Mouse (Mus musculus) heart, embryonic 10.5 days (tissue): ENCODE data around the gene Nkx2-2. TPM values are rescaled to one million over a fixed set of nuclear protein-coding genes. Genes with fewer than 3 reads are reported as not detected.

ENCODE experiments used
- DNase-seq: peaks from one replicate; pipeline ENCODE4 v3.0.0-alpha.2; 2017; ENCODE audit warnings: low spot score
- H3K27ac ChIP-seq: fragments of 300-500 bp; sonication (generic); 2 replicates; pipeline ENCODE4 v1.5.1; 2016; ENCODE audit warnings: mild to moderate bottlenecking
- H3K27me3 ChIP-seq: fragments of 300-500 bp; sonication (generic); 2 replicates; pipeline ENCODE4 v1.6.1; 2016; ENCODE audit warnings: mild to moderate bottlenecking; ENCODE audit not compliant: poor library complexity, insufficient read depth, severe bottlenecking
- H3K36me3 ChIP-seq: fragments of 300-500 bp; sonication (generic); 2 replicates; pipeline ENCODE4 v1.6.1; 2016; ENCODE audit warnings: mild to moderate bottlenecking, moderate library complexity
- H3K4me1 ChIP-seq: fragments of 300-500 bp; sonication (generic); 2 replicates; pipeline ENCODE4 v1.6.1; 2016; ENCODE audit warnings: mild to moderate bottlenecking
- H3K4me3 ChIP-seq: fragments of 300-500 bp; sonication (generic); 2 replicates; pipeline ENCODE4 v1.5.1; 2016; ENCODE audit warnings: mild to moderate bottlenecking, moderate library complexity
- H3K9me3 ChIP-seq: fragments of 300-500 bp; sonication (generic); 2 replicates; pipeline ENCODE4 v1.6.1; 2016; ENCODE audit warnings: mild to moderate bottlenecking, moderate library complexity
- WGBS: fragments of 180-500 bp; shearing (Covaris S2); methylation state at CpG from one replicate; pipeline ENCODE4 v1.1.7; 2016; 5-methylcytosine and 5-hydroxymethylcytosine counted together
- polyA plus RNA-seq: library from polyadenylated mRNA; unstranded; fragments of >200 nt; fragmentation: Nextera tagmentation; extraction: Ambion mirVana; gene quantifications from 2 replicates; pipeline ENCODE4 v1.2.1, GENCODE M21; 2016

Nkx2-2 gene
- polyA plus RNA-seq, 1 experiment from 2014 or later = 0.08 TPM

DNA sequence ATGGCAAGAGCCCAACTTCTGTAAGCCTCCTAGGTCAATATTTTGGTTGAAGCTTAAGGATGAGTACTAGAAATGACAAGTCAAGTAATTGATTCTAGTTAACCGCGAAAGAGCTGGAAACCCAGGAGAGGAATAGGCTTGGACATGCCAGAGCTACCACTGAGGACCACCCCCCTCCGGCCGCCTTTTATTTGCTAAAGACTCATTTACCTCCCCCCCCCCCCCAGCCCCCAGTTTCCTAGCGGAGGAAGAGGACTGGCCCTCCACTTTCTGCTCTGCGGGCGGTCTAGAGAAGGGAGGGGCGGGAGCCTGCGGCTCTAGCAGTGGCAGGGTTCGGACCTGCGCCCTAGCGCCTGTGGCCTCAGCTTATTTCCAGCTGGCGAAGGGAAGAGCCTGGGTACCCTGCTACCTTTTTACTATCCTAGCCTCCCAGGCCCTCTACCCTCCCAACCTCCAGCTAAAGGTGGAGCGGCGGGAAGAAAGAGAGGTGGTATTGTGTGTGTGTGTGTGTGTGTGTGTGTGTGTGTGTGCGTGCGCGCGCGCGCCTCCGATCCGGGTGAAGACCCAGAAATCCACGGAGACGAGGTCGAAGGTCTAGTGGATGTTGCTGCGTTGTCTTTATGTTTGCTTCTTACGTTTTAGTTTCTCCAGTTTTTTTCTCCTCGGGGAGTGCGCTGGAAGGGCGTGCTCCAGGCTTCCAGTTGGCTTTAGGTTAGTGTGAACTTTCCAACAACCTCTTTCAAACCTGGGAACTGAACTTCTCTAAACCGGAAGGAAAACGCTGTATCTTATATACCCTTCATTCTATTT, 6.8 kb downstream of the Nkx2-2 start:
- Histone ChIP-seq H3K27ac (no peak overlapping the region), H3K4me1 (peaks cover 29% of the 10 kb centered on the region), H3K36me3 (no peaks in the 10 kb centered on the region), H3K27me3 (peaks cover 98% of the 10 kb centered on the region), H3K9me3 (no peaks in the 10 kb centered on the region), H3K4me3 (peak overlapping the region; percentile 22)
- no peak for DNase-seq
- WGBS = under 1% methylated on average over 33 of the region's 33 CpGs

DNA sequence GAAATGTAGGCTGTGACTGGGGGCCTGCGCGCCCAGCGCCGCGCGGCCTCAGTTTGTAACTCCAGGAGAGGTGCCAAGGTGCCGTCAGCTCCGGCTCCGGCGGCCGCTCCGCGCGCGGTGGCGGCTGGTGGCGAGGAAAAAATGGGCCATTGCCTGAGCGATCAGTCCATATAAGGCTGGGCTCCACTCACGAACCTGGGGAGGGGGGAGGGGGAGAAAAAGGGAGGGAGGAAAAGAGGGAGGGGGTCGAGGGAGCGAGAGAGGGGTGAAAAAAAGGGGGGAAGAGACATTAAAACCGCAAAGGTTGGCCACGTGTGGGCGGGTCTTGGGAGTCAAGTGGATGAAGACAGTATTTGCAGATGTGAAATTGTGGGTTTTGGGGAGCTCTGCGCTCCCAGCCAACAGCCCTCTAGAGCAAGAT, 7.8 kb downstream of the Nkx2-2 start:
- Histone ChIP-seq H3K9me3 (no peaks in the 10 kb centered on the region), H3K36me3 (no peaks in the 10 kb centered on the region), H3K27ac (no peak overlapping the region), H3K4me1 (peaks cover 29% of the 10 kb centered on the region), H3K27me3 (peaks cover 98% of the 10 kb centered on the region), H3K4me3 (peak overlapping the region; percentile 46; the same call in 1 of the 2 replicates)
- WGBS = under 1% methylated on average over 25 of the region's 25 CpGs
- DNase-seq = no peak

DNA sequence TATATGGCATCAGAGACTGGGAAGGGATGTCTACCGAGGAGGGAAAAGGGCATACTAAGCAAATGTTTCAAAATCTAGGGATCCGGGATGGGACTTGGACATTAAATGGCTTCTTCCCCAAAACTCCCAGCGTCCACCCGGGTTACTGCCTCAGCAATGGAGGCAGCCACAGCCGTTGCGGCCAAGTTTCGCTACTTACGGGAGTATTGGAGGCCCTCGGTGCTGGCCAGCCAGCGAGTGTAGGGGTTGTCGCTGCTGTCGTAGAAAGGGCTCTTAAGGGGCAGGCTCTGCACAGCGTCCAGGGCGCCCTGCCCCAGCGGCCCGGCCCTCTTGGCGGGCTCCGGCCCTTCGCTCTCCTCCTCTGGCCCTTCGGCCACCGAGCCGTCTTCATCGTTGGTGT, 8.5 kb downstream of the Nkx2-2 start:
- no peaks in the 10 kb centered on the region for H3K36me3 ChIP-seq
- no peak for DNase-seq
- peaks cover 98% of the 10 kb centered on the region for H3K27me3 ChIP-seq
- H3K27ac ChIP-seq = no peak overlapping the region
- H3K4me3 ChIP-seq = peak overlapping the region; percentile 46
- H3K9me3 ChIP-seq = no peaks in the 10 kb centered on the region
- WGBS = 0% methylated on average over 23 of the region's 23 CpGs
- peaks cover 33% of the 10 kb centered on the region for H3K4me1 ChIP-seq

DNA sequence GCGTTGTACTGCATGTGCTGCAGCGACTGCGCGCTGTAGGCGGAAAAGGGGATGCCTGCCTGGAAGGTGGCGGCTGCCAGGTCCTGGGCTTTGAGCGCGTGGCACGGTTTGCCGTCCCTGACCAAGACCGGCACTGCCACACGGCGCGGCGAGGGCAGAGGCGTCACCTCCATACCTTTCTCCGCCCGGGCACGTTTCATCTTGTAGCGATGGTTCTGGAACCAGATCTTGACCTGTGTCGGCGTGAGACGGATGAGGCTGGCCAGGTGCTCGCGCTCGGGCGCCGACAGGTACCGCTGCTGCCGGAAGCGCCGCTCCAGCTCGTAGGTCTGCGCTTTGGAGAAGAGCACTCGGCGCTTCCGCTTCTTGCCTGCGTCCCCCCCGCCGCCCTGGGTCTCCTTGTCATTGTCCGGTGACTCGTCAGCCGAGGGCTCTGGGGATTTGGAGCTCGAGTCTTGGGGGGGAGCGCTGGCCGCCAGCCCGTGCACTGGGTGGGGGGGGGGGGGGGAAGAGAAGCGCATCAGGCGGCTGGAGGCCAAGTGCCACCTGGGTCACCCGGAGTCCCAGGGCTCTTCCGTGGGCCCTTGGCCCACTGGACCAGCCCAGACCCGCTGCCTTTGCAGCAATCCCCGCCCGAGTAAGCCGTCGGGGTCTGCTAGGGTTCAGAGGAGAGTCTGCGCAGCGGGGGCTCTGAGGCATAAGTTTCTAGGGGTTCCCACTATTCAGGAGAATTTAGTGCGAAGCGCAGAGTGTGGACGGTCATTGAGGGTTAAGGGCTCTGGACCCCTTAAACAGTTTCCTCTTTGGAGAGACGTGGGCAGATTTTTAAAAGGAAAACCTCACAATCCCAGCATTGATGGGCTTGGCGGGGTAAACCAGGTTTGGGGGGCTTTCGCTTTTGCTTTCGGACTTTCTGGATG, 9.7 kb downstream of the Nkx2-2 start:
- Histone ChIP-seq H3K27ac (no peak overlapping the region), H3K36me3 (no peaks in the 10 kb centered on the region), H3K4me3 (peak overlapping the region; percentile 48), H3K4me1 (peaks cover 30% of the 10 kb centered on the region), H3K27me3 (peaks cover 98% of the 10 kb centered on the region), H3K9me3 (no peaks in the 10 kb centered on the region)
- under 1% methylated on average over 65 of the region's 65 CpGs for WGBS
- DNase-seq = peak; percentile 74

DNA sequence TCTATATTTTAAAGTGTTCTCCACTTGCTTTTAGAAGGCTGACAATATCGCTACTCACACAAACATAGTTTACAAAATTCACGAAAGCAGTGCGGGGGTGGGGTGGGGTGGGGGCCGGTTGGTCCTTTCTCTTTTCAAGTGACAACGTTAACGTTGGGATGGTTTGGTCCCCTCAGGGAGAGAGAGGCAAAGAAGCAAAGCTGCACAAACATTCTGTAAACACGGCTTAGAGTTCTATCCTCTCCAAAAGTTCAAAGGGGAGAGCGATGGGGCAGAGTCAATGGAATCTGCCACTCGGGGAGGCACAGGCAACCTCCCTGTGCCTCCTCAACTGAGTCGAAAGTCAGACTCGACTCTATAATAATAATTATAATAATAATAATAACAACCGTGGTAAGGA, 10.5 kb downstream of the Nkx2-2 start:
- Histone ChIP-seq H3K36me3 (no peaks in the 10 kb centered on the region), H3K4me1 (peaks cover 34% of the 10 kb centered on the region), H3K4me3 (peak overlapping the region; percentile 48; the same call in 1 of the 2 replicates), H3K27me3 (peaks cover 98% of the 10 kb centered on the region), H3K9me3 (no peaks in the 10 kb centered on the region), H3K27ac (no peak overlapping the region)
- peak; percentile 47 for DNase-seq
- 1% methylated on average over 12 of the region's 12 CpGs for WGBS

DNA sequence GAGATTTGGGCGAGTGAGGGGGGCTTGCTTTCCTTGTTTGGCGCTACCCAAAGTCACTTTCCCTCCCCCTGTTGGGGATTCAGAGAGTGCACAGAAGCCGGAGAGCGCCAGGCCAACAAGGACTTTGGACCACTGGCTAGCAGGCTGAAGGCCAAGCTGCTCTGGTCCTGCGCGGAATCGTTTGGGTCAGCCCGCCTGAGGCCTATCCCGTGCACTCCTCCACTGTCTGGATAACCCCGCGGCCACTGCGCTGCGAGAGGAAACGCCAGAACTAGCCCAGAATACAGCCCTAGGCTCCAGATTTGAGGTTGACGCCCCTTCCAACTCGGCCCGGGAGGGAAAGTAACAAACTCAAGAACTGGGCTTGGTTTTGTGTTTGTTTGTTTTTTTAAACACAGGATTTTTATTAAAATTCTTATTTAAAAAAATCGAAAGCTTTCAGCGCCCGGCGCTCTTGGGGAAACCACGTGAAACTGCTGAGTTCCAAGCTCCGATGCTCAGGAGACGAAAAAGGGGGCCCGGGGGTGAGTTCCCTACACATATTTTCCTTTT, 11.3 kb downstream of the Nkx2-2 start:
- 2% methylated on average over 25 of the region's 25 CpGs for WGBS
- Histone ChIP-seq H3K4me3 (no peak overlapping the region), H3K36me3 (no peaks in the 10 kb centered on the region), H3K9me3 (no peaks in the 10 kb centered on the region), H3K4me1 (peaks cover 41% of the 10 kb centered on the region), H3K27me3 (peaks cover 93% of the 10 kb centered on the region), H3K27ac (no peak overlapping the region)
- no peak for DNase-seq

DNA sequence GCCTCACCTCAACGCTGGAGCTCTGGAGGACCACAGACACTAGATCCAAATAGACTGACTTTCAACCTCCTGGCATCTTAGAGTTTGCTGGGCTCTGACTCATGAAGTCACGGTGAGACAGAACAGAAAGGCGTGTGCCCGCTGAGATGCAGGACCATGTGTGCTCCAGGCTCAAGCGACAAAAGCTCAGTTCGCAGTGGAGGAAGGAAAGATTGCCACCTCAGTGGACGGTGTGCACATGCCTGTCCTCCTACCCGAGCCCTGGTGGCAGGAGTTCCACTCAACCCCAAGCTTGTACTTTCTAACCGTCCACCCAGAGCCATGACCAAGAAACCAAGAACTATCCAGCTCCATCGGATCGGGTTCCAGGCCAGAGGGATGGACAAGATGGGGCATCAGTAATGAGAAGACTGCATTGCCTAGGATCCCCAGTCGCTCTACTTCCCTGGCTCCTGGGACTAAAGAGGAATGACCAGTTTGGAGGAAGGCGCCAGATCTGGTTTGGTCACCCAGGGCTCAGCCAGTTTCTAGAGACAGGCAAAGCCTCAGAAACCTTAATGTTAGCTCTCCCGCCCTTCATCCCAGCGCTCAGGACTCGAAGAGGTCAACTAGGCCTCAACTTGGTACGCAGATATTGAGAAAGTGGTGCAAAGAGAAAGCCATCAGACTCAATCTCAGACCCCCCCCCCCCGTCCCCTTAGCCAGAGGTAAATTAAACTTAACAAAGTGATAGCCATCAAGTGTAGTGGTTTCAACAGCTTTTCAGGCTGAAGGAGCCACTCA, 11.9 kb downstream of the Nkx2-2 start:
- peak; percentile 75 for DNase-seq

DNA sequence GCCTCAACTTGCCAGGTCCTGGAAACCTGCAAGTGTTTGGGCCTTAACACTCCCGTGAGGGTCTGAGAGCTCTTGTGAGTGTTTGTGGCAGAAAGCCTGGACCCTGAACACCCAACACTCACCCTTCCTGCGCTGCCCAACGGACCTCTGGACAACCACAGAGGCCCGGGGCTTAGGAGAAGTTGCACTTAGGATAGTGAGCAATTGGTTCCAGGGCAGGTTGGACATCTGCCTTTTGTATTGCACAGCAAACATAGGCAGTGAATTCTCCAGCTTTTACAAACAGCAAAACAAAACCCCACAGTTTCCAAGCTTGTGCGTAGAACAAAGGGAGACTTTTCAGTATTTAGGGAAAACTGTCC, 12.8 kb downstream of the Nkx2-2 start:
- peak overlapping the region; percentile 2; the same call in 1 of the 2 replicates for H3K4me3 ChIP-seq
- peak; percentile 16 for DNase-seq
- H3K27ac ChIP-seq = no peak overlapping the region
- 4% methylated on average over 5 of the region's 5 CpGs for WGBS
- H3K27me3 ChIP-seq = peaks cover 91% of the 10 kb centered on the region
- H3K4me1 ChIP-seq = peaks cover 35% of the 10 kb centered on the region
- no peaks in the 10 kb centered on the region for H3K9me3 ChIP-seq
- H3K36me3 ChIP-seq = no peaks in the 10 kb centered on the region

More for the DNA sequence above, 11.9 kb downstream of the Nkx2-2 start:
- Histone ChIP-seq H3K36me3 (no peaks in the 10 kb centered on the region), H3K27me3 (peaks cover 91% of the 10 kb centered on the region), H3K4me1 (peaks cover 36% of the 10 kb centered on the region), H3K27ac (no peak overlapping the region), H3K4me3 (no peak overlapping the region), H3K9me3 (no peaks in the 10 kb centered on the region)
- WGBS = 9% methylated on average over 18 of the region's 18 CpGs

DNA sequence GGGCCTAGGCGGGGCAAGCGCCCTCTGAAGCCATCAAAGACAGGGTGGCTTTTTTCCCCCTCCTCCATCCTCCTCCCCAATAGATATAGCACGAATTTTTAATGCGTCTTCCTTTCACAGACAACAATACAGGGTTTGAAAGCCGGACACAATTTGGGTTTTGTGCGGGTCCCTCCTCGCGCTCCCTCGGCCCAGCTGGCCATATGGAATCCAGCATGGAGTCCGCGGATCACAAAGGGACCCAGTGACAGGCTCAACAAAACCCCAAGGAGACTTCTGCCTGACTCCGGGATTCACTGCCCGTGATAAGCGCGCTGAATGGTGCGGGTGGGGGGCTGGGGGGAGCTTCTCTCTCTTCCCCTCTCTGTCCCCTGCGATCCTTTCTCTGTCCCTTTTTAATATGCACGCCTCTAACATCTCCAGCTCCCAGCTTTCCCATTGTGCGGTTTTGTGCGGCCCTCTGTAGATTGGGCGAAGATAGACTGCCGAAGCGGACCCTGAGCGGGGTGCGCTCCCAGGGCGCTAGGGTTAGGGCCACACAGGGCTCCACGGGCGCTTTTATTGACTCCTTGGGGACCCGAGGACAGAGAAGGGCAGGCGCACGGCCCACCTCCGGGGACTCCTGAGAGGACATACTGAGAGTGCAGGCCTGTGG, 13.3 kb downstream of the Nkx2-2 start:
- WGBS = 2% methylated on average over 30 of the region's 32 CpGs
- H3K36me3 ChIP-seq = no peaks in the 10 kb centered on the region
- peaks cover 31% of the 10 kb centered on the region for H3K4me1 ChIP-seq
- peak overlapping the region; percentile 2; the same call in 1 of the 2 replicates for H3K4me3 ChIP-seq
- DNase-seq = no peak
- H3K27ac ChIP-seq = no peak overlapping the region
- peaks cover 90% of the 10 kb centered on the region for H3K27me3 ChIP-seq
- H3K9me3 ChIP-seq = no peaks in the 10 kb centered on the region

DNA sequence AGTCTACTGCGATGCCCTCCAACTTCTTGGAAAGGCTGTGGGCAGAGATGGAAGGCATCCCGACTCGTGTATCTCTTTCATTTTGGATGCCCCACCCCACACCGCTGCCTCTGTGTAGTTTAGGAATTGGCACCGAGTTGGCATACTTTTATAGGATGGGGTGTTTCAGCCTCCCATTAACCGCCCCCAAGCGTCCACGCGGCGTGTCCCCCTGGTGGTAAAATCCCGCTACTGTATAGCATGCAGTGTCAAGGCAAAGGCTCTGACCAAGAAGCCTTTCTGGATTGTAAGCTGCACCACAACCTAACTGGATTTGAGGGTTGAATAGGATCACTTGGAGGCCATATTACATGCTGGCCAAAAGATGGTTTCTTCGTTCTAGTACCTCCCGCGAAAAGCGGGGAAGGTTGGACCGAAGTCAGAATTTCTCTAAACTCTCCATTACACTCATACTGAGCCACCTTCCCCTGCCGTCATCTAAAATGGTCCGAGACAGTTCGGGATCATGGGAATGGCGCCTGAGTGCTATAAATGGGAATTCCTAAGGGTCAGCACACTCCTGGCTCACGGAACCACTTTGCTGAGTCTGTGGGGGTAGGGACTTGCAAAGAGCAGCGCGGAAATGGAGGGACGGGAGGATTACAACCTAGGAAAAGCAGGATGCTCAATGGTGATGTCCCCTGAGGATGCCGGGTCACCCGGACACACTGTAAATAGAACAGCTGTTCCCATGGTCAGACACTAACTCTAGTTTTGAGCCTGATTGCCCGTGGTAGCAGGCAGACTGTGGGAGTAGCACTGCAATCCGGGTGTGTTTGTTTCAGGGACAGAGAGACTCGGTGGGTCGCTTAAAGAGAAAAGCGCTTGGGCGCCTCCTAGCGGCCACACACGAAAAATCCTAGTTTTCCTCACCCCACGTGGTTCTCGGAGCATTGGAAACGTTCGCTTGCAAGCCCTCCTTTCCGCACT, 15.7 kb downstream of the Nkx2-2 start:
- peaks cover 19% of the 10 kb centered on the region; the same call in 1 of the 2 replicates for H3K4me1 ChIP-seq
- WGBS = under 1% methylated on average over 39 of the region's 39 CpGs

DNA sequence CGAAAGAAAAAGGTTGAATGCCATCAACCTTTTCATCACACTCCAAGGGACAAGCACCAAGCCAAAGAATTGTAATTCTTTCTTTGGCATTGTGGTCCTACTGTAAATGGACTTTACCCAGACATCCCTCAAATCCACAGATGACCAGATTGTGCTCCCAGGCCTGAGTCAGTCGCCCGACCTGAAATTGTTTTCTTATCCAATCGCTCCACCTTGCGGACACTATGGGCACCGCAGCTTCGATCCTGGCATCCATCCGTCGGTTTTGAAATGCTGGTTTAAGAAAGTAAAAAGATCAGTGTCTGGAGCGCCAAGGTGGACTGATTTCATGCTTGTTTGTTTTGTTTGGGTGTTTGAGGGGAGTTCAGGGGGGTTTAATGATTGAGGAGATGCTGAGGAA, 16.4 kb downstream of the Nkx2-2 start:
- H3K4me1 ChIP-seq = peaks cover 17% of the 10 kb centered on the region; the same call in 1 of the 2 replicates
- H3K4me3 ChIP-seq = peak overlapping the region; percentile 52
- 8% methylated on average over 10 of the region's 10 CpGs for WGBS
- H3K36me3 ChIP-seq = no peaks in the 10 kb centered on the region
- DNase-seq = peak; percentile 80
- no peak overlapping the region for H3K27ac ChIP-seq
- H3K9me3 ChIP-seq = no peaks in the 10 kb centered on the region
- peaks cover 86% of the 10 kb centered on the region for H3K27me3 ChIP-seq

More for the DNA sequence above, 15.7 kb downstream of the Nkx2-2 start:
- peak; percentile 83 for DNase-seq
- Histone ChIP-seq H3K4me3 (peak overlapping the region; percentile 52), H3K27me3 (peaks cover 93% of the 10 kb centered on the region), H3K9me3 (no peaks in the 10 kb centered on the region), H3K36me3 (no peaks in the 10 kb centered on the region), H3K27ac (no peak overlapping the region)
